Mouse (Mus musculus): ENCODE data around the gene Simc1. TPM values are rescaled to one million over a fixed set of nuclear protein-coding genes. Genes with fewer than 3 reads are reported as not detected.

Gene Simc1
- 20.2 and 21.1 TPM in 2 replicates for polyA plus RNA-seq (2016; fragmentation: Nextera tagmentation; extraction: Ambion mirVana)

DNA sequence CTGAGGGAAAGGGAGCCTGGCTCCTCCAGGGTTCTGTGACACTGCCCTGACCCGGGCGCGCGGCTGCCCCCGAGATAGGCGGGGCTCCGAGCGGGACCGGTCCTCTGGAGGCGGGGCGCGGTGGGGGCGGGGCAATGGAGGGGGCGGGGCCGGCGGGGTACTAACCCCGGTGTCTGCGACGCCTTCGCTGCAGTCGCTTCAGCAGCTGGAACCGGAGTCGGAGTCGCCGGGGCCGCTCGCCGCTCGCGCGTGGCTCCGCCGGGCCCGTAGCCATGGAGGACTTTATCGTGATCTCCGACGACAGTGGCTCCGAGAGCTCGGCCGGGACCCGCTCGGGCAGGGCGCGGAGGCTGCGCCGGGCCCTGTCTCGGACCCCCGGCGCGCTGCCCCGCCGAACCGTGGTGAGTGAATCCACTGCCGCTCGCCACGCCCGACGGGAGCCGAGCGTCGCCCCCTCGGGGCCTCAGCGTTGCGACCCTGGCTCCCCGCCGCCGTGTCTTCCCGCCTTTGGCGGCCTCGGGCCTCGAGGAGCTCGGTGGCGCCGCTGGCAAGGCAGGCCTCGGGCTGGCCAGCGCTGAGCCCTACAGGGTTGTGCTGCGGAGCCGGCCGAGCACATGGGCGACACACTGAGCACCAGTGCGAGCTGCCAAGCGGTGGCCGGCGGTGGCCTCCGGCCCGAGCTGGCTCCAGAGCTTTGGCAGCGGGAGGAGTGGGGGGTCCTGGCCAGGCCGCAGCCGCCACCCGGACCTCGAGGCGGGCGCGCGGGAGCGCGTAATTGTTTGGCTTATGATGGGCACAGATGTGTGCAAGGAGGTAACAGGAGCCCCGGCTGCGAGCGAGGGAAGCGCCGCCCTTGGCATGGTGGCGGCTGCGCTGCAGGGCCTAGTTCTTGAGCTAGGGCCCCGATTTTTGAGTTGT, at the start of gene Simc1:
TSS of gene Simc1 (plus strand) at position 176 of the 918 bp plus-strand sequence.
- peak within 1 kb of the TSS; percentile 88 for H3K27ac ChIP-seq
- peaks cover 15% of the 10 kb centered on the region for H3K4me1 ChIP-seq
- H3K36me3 ChIP-seq, result no peaks in the 10 kb centered on the region
- under 1% methylated on average over 102 of the region's 105 CpGs for WGBS
- peak within 1 kb of the TSS; percentile 86 for H3K4me3 ChIP-seq
- peak within 1 kb of the TSS; percentile 89 for H3K9ac ChIP-seq
- H3K9me3 ChIP-seq, result no peaks in the 10 kb centered on the region
- no peaks in the 10 kb centered on the region for H3K27me3 ChIP-seq
- peak within 1 kb of the TSS; percentile 92 for H3K4me2 ChIP-seq (replicated peaks)
- peak; percentile 80 for ATAC-seq (ENCODE audit: insufficient number of reproducible peaks, insufficient read depth, low FRiP score, low TSS enrichment)

DNA sequence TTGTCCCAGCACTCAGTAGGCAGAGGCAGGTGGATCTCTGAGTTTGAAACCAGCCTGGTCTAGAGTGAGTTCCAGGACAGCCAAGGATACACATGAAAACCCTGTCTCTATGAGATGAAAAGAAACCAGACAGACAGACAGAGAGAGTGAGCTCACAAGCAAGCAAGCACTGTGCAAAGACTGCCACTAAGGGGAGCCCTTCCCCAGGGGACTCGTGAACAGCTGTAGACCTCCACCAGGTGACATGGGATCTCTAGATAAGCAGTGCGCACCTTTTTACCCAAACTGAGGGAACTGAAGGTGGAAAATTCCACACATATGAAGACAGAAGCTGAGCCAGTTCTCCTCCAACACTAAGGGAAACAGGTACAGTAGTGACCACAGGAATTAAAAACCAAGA, 46.5 kb upstream of the Simc1 start:
- H3K4me2 ChIP-seq (replicated peaks), result no peak overlapping the region
- no peaks in the 10 kb centered on the region for H3K9me3 ChIP-seq
- H3K4me1 ChIP-seq, result no peaks in the 10 kb centered on the region
- no peak overlapping the region for H3K9ac ChIP-seq
- no peak overlapping the region for H3K27ac ChIP-seq
- ATAC-seq (ENCODE audit: insufficient number of reproducible peaks, insufficient read depth, low FRiP score, low TSS enrichment), result no peak
- H3K27me3 ChIP-seq, result no peaks in the 10 kb centered on the region
- 84% methylated on average over 2 of the region's 2 CpGs for WGBS
- H3K36me3 ChIP-seq, result peaks cover 82% of the 10 kb centered on the region
- no peak overlapping the region for H3K4me3 ChIP-seq

DNA sequence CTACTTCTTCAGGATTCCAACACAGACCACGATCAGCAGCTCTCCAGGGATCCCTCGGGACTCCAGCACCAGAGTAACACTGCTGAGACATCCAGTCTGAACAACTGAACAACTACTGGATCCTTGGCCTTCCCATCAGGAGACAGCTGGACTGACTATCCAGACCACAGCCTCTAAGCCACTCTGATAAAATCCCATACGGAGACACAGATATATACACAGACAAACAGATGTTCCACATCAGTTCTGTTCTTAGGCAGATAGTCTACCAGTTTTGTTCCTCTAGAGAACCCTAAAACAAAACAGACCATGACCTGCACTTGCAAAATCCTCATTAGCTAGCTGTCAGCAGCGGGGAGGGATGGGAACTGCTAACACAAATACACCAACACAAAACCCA, 44.3 kb upstream of the Simc1 start:
- WGBS, result 78% methylated on average over 4 of the region's 4 CpGs
- Histone ChIP-seq H3K27ac (no peak overlapping the region), H3K4me2 (replicated peaks) (no peak overlapping the region), H3K27me3 (no peaks in the 10 kb centered on the region), H3K4me3 (no peak overlapping the region), H3K9ac (no peak overlapping the region), H3K36me3 (peaks cover 93% of the 10 kb centered on the region), H3K4me1 (no peaks in the 10 kb centered on the region), H3K9me3 (peaks cover 2% of the 10 kb centered on the region; the same call in 1 of the 2 replicates)
- ATAC-seq (ENCODE audit: insufficient number of reproducible peaks, insufficient read depth, low FRiP score, low TSS enrichment), result no peak

DNA sequence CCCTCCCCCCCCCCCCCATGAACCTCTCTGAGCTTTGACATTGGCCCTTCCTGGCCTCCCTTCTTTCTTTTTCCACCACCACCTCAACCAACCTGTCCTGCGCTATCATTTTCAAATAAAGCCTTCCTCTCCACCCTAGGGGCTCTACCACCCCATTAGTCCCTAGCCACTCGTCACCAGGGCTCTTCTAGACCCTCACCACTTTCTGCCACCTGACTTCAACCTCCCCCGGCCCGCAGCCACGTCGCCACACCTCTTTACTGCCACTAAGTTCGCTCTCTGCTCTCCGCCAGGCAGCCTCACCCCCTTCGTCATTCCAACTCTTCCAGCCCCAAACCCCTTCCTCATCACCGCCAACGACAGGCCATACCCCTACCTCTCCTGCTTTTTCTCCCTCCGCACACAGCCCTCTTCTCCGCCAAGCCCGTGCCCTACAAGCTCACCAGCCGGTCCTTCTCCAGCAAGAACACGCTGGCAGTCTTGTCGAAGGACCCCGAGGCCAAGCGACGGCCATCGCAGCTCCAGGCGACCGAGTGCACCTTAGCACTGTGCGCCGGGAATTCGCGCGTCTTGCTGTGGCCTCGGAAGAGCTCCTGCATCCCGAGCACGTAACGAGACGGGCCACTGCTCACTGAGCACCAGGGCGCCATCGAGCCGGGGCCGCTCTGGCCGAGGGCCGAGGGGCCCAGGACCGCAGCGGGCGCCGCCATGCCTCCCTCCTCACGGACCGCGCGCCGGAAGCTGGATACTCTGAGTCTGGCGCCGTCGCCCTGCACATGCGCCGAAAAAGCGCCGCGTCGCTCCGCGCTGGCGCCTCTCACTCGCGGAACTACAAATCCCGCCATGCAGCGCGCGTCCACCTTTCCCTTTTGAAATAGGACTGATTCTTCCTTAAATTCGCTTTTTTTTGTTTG, 35.2 kb upstream of the Simc1 start, which contains the start of gene Thoc3:
TSS of gene Thoc3 (minus strand) at position 752 of the 914 bp plus-strand sequence.
- Histone ChIP-seq H3K4me1 (peaks cover 10% of the 10 kb centered on the region), H3K27ac (peak within 1 kb of the TSS; percentile 50), H3K9me3 (peaks cover 7% of the 10 kb centered on the region; the same call in 1 of the 2 replicates), H3K9ac (peak within 1 kb of the TSS; percentile 90), H3K27me3 (no peaks in the 10 kb centered on the region), H3K4me3 (peak within 1 kb of the TSS; percentile 100), H3K4me2 (replicated peaks) (peak within 1 kb of the TSS; percentile 85), H3K36me3 (peaks cover 40% of the 10 kb centered on the region)
- peak; percentile 90 for ATAC-seq (ENCODE audit: insufficient number of reproducible peaks, insufficient read depth, low FRiP score, low TSS enrichment)
- WGBS, result under 1% methylated on average over 67 of the region's 67 CpGs

DNA sequence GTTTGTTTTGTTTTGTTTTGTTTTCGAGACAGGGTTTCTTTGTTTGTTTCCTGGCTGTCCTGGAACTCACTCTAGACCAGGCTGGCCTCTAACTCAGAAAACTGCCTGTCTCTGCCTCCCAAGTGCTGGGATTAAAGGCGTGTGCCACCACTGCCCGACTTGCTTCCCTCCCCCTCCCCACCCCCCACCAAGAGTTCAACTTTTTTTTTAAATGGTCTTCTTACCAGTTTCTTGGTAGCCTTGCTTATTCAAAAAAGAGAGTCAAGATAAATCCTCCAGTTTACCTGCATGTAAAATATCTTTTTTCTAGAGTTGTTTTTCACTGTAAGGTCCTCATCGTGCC, 34.6 kb upstream of the Simc1 start:
- H3K36me3 ChIP-seq, result peaks cover 33% of the 10 kb centered on the region
- H3K27me3 ChIP-seq, result no peaks in the 10 kb centered on the region
- peak overlapping the region; percentile 100 for H3K4me3 ChIP-seq
- H3K4me1 ChIP-seq, result peaks cover 10% of the 10 kb centered on the region
- H3K9ac ChIP-seq, result no peak overlapping the region; the same call in 1 of the 2 replicates
- H3K4me2 ChIP-seq (replicated peaks), result peak overlapping the region; percentile 85
- ATAC-seq (ENCODE audit: insufficient number of reproducible peaks, insufficient read depth, low FRiP score, low TSS enrichment), result peak; percentile 57; the same call in 1 of the 2 replicates
- WGBS, result 20% methylated on average over 4 of the region's 4 CpGs
- H3K9me3 ChIP-seq, result peaks cover 7% of the 10 kb centered on the region; the same call in 1 of the 2 replicates
- no peak overlapping the region for H3K27ac ChIP-seq

DNA sequence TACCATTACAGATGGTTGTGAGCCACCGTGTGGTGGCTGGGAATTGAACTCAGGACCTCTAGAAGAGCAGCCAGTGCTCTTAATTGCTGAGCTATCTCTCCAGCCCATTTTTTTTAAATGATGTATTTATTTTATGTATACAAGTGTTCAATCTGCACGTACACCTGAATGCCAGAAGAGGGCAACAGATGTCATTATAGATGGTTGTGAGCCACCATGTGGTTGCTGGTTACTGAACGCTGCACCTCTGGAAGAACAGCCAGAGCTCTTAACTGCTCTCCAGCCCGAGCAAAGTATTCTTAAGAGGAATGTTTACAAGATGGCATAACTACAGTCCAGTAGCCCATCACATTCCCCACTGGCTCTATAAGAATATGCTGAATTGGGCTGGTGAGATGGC, 31.6 kb upstream of the Simc1 start:
- Histone ChIP-seq H3K4me2 (replicated peaks) (no peak overlapping the region), H3K27me3 (no peaks in the 10 kb centered on the region), H3K27ac (no peak overlapping the region), H3K36me3 (peaks cover 3% of the 10 kb centered on the region), H3K4me3 (no peak overlapping the region), H3K4me1 (peaks cover 10% of the 10 kb centered on the region), H3K9me3 (no peaks in the 10 kb centered on the region), H3K9ac (no peak overlapping the region)
- no peak for ATAC-seq (ENCODE audit: insufficient number of reproducible peaks, insufficient read depth, low FRiP score, low TSS enrichment)
- WGBS, result 82% methylated on average over 4 of the region's 4 CpGs

DNA sequence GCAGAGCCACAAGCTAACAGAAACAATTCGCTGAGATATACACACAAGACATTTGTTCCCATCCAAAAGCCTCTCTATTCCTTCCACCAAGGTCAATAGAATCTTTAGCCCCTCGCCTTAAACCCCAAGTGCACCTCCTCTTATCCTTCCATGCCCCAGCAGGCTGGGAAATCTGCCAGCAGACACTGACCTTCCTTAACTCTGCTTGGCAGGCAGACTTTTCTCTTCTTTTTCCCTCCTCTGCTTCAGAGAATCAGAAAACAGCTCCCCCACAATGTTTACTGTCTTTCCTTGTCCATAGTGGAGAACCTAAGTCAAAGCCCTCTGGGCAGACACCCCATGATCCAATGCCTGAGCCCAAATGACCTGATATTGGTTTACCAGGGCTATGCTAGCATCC, 28.6 kb upstream of the Simc1 start:
- ATAC-seq (ENCODE audit: insufficient number of reproducible peaks, insufficient read depth, low FRiP score, low TSS enrichment), result no peak
- H3K4me2 ChIP-seq (replicated peaks), result no peak overlapping the region
- no peak overlapping the region for H3K4me3 ChIP-seq
- no peak overlapping the region for H3K9ac ChIP-seq
- no peaks in the 10 kb centered on the region for H3K4me1 ChIP-seq
- H3K9me3 ChIP-seq, result no peaks in the 10 kb centered on the region
- H3K36me3 ChIP-seq, result no peaks in the 10 kb centered on the region
- no peaks in the 10 kb centered on the region for H3K27me3 ChIP-seq
- WGBS, result 66% methylated on average over 2 of the region's 2 CpGs
- no peak overlapping the region for H3K27ac ChIP-seq

DNA sequence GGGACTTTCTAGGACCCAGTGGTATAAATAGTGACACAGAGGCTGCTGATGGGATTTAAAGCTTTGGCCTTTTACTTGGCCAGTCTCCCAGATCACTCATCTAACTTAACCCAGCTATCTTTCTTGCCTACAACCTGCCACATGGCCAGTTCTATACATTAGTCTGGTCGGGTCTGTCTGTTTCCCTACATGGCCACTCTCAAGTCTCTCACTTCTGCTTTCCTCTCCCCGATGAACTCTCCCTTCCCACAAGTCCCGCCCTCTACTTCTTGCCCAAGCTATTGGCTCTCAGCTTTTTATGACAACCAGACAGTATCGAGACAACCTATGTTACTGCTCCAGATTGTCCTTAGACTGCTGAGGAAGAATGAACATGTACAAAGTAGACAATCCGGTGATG, 27.9 kb upstream of the Simc1 start:
- no peaks in the 10 kb centered on the region for H3K27me3 ChIP-seq
- no peak for ATAC-seq (ENCODE audit: insufficient number of reproducible peaks, insufficient read depth, low FRiP score, low TSS enrichment)
- 82% methylated on average over 5 of the region's 5 CpGs for WGBS
- no peak overlapping the region for H3K4me3 ChIP-seq
- H3K4me2 ChIP-seq (replicated peaks), result no peak overlapping the region
- H3K9ac ChIP-seq, result no peak overlapping the region
- H3K4me1 ChIP-seq, result no peaks in the 10 kb centered on the region
- no peaks in the 10 kb centered on the region for H3K36me3 ChIP-seq
- no peaks in the 10 kb centered on the region for H3K9me3 ChIP-seq
- H3K27ac ChIP-seq, result no peak overlapping the region

DNA sequence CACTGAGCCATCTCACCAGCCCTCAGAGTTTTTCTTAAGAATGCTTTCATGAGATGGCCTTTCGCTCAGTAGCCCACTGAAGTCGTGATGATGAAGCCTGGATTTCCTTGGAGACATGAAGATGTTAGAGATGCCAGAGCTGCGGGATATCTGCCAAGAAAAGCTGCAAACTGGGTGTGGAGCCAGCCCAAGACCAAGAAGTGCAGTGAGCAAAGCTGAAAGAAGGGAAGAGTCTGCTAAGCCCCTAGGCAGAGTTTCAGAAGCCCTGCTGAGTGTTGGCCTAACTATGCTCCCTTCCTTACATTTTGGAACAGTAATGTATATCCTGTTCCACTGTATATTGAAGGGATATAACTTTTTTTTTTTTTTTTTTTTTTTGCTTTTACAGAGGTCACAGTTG, 24.3 kb upstream of the Simc1 start:
- WGBS, result 69% methylated on average over 3 of the region's 3 CpGs
- no peak overlapping the region for H3K4me2 ChIP-seq (replicated peaks)
- no peak overlapping the region for H3K9ac ChIP-seq
- H3K4me1 ChIP-seq, result no peaks in the 10 kb centered on the region
- H3K27ac ChIP-seq, result no peak overlapping the region
- H3K36me3 ChIP-seq, result no peaks in the 10 kb centered on the region
- no peaks in the 10 kb centered on the region for H3K27me3 ChIP-seq
- no peaks in the 10 kb centered on the region for H3K9me3 ChIP-seq
- no peak for ATAC-seq (ENCODE audit: insufficient number of reproducible peaks, insufficient read depth, low FRiP score, low TSS enrichment)
- no peak overlapping the region for H3K4me3 ChIP-seq

DNA sequence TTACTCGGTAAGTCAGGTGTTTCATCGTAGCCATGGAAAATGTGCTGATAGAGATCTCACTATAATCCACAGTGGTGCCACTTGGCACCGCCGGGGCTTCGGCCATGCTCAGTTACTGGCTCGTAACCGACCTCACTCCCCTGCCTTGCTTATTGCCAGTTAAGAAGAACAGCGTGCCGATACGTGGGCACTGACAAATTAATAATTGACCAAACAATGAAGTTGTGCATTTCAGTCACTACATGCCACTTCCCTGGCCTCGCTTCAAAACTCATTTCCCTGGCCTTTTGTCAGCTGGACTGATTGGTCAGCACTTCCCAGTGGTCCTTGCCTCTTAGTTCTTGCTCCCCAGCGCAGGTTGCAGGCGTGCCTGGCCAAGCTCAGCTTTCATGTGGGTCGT, 22.1 kb upstream of the Simc1 start:
- Histone ChIP-seq H3K27ac (no peak overlapping the region), H3K9me3 (no peaks in the 10 kb centered on the region), H3K4me2 (replicated peaks) (no peak overlapping the region), H3K9ac (no peak overlapping the region), H3K36me3 (no peaks in the 10 kb centered on the region), H3K4me3 (no peak overlapping the region), H3K4me1 (no peaks in the 10 kb centered on the region), H3K27me3 (no peaks in the 10 kb centered on the region)
- no peak for ATAC-seq (ENCODE audit: insufficient number of reproducible peaks, insufficient read depth, low FRiP score, low TSS enrichment)
- 89% methylated on average over 14 of the region's 14 CpGs for WGBS

DNA sequence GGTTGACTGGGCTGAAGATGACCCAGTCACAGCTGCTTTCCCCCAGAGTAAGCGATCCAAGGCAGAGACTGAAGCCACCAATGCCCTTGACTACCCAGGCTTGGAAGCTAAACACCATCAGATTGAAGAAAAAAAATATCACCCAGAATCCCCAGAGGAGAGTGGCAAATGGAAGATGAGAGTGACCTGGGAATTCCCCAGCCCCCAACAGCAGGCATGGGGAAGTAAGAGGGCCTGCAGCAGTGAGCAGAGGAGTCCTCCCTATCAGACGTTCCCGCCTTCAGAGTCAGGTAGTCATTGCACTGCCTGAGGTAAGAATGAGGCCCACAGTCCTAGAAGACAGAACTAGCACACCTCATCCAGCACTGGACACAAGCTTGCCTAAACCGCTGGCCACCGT, 13.2 kb upstream of the Simc1 start:
- no peaks in the 10 kb centered on the region for H3K27me3 ChIP-seq
- H3K27ac ChIP-seq, result no peak overlapping the region
- no peaks in the 10 kb centered on the region for H3K36me3 ChIP-seq
- no peak overlapping the region for H3K4me2 ChIP-seq (replicated peaks)
- H3K9me3 ChIP-seq, result no peaks in the 10 kb centered on the region
- H3K4me1 ChIP-seq, result peaks cover under 1% of the 10 kb centered on the region; the same call in 1 of the 2 replicates
- no peak overlapping the region for H3K9ac ChIP-seq
- no peak for ATAC-seq (ENCODE audit: insufficient number of reproducible peaks, insufficient read depth, low FRiP score, low TSS enrichment)
- no peak overlapping the region for H3K4me3 ChIP-seq
- 79% methylated on average over 5 of the region's 5 CpGs for WGBS

All from embryonic facial prominence, embryonic 12.5 days (tissue).